Mouse (Mus musculus) thymus, adult 2 months (tissue): ENCODE data around the gene Nf1.

Source experiments
- CTCF ChIP-seq: fragments of 200-500 bp; IDR thresholded peaks from 2 replicates; pipeline ENCODE4 v1.5.1; 2012; ENCODE audit warnings: mild to moderate bottlenecking, control low read depth, low read length, moderate library complexity, borderline replicate concordance; ENCODE audit not compliant: control insufficient read depth, poor library complexity, insufficient read depth; ENCODE audit errors: extremely low read depth
- POLR2A ChIP-seq: fragments of 200-500 bp; IDR thresholded peaks from 2 replicates; pipeline ENCODE4 v1.6.1; 2012; ENCODE audit warnings: mild to moderate bottlenecking, low read length, control low read depth, moderate library complexity; ENCODE audit not compliant: control insufficient read depth, poor library complexity, insufficient read depth; ENCODE audit errors: extremely low read depth

DNA sequence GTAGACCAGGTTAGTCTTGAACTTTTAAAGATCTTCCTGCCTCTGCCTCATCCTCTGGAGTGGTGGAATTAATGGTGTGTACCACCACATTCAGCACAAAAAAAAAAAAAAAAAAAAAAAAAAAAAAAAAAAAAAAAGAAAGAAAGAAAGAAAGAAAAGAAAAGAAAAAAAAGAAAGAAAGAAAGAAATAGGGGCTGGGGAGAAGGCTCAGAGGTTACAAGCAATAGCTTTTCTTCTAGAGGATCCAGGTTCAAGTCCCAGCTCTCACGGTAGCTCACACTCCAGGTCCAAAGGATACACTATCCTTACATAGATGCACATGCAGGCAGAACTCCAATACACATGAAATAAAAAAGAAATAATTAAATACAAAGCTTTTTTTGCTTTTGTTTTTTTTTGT lies 9.9 kb upstream of the Nf1 start:
- no peak for TF ChIP-seq CTCF
- no peak for TF ChIP-seq POLR2A
